Mouse (Mus musculus) megakaryocyte, embryonic 14.5 days (primary cell): Measurements from ENCODE around the gene Cfl1.

ENCODE experiments used
- FLI1 ChIP-seq: IDR thresholded peaks from 2 replicates; pipeline ENCODE4 v1.6.1; 2012; ENCODE audit warnings: low read length, inconsistent platforms, mixed read lengths
- GATA1 ChIP-seq: IDR thresholded peaks from 3 replicates; pipeline ENCODE4 v1.6.1; 2012; ENCODE audit warnings: mixed read lengths, low read length, inconsistent platforms, borderline replicate concordance

GRCm38 (mm10) chr19:5449673-5450072, 40.6 kb upstream of the Cfl1 start:
- TF ChIP-seq GATA1, result no peak
- no peak for TF ChIP-seq FLI1
